Mouse (Mus musculus) megakaryocyte-erythroid progenitor cell, adult 5-6 weeks (primary cell): ENCODE measurements around the gene Fhit. TPM values are rescaled to one million over a fixed set of nuclear protein-coding genes. Genes with fewer than 3 reads are reported as not detected.
"Not testable (repeated sequence)": the region's sequence is repeated elsewhere in the genome, so short reads cannot be mapped to it uniquely, and the experiment has no call there.

Source experiments
- ATAC-seq: replicated peaks from 2 replicates; pipeline ENCODE4 v1.8.0; 2016; ENCODE audit warnings: mild to moderate bottlenecking, inconsistent platforms; ENCODE audit not compliant: severe bottlenecking, poor library complexity, low FRiP score, low TSS enrichment
- total RNA-seq, 2 experiments: library from RNA; stranded (forward) in 1 of 2; stranded (reverse) in 1 of 2; fragments of 200-1000, 215-1000 nt in 1 of 2; fragments of >200 nt in 1 of 2; fragmentation: Nextera tagmentation in 1 of 2; gene quantifications; 2 replicates each; pipeline ENCODE4 v1.2.3; 2014 to 2017

Gene Fhit
- total RNA-seq (2014; fragmentation: Nextera tagmentation) (12.6 and 13.1 TPM in 2 replicates), total RNA-seq (2017) (11.3 and 17.1 TPM in 2 replicates)

DNA sequence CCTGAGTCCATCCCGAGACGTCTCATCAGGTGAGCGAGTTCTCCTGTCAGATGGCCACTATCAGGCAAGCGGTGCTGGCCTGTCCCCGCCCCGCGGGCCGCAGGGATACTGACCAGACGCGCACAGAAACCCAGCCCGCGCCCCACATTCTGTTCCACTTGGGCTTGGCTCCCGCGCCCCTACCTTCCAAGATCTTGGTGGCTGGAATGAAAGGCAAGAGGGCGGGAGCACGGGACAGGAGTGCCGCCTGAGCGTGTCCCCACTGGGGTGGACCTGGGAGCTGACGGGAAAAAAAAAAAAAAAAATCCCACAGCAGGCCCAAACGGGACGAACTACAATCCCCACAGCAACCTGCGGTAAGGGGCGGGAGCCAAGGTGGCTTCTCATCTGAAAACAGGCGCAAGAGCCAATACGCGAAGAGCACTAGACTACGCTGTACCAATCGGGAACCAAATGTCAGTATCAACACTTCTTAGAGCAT is at the start of gene Fhit:
TSS of gene Fhit (minus strand) at position 285 of the 481 bp plus-strand sequence.
- peak; percentile 96 for ATAC-seq

DNA sequence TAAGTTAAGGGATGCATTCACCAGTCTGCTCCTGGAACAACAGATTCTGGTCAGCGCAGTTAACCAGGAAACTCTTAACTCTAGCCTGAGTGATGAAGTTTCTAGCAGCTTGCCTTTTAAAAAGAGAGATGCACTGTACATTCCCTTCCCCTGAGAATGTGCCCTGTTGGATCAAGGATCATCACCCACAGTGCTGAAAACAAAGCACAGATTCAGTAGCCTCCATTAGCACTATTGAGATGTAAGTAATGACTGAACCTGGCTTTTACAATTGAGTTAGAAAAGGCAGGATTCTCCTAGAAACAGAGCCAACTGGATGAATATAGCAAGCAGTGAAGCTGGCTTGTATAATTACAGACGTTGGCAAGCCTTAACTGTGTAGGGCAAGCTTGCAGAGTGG is 45.0 kb upstream of the Fhit start:
- no peak for ATAC-seq

DNA sequence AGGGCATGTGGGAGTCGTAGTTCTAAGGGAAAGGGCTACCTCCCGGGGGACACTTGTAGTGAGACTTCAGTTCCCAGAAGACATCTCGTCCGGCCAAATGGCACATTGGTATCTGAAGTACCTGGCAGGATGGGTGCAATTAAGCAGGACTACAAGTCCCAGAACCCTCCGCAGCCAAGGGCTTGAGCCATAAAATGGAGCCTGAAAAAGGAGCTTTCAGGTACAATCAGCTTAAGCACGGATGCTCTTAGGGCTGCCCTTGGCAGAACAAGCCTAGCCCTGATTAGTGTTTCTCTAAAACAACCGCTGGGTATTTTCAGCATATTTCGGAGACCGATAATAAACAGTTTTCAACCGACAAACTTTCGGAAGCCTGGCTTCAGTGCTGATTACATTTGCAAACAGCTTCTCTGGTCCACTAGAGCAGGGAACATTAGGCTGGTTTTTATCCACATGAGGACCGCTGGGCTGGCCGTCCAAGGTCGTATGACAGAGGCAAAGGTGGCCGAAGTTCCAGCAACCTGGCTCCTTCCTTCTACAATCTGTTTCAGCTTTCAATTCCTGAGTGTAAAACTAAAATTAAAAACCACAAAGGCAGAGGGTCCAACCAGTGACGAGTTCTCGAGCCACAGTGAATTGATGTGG is 907 bp downstream of the Fhit start:
- ATAC-seq = peak; percentile 88

DNA sequence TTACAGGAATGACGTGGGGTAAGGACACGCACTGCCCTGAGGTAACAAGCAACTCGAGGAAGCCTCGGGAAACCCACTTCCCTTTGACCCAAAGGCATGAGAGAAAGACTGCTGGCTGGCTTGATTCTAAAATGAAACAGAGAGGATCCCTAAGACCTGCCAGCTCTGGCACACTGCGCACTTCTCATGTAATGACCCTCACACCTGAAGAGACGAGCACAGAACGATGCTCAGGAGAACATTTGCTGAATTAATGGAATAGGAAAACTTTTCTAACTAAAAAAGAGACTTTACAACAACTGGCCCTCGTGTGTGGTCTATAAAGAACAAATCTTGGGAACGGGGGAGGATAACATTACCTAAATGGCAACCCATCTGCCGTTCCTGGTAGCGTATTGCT is 2.2 kb downstream of the Fhit start:
- ATAC-seq = no peak

DNA sequence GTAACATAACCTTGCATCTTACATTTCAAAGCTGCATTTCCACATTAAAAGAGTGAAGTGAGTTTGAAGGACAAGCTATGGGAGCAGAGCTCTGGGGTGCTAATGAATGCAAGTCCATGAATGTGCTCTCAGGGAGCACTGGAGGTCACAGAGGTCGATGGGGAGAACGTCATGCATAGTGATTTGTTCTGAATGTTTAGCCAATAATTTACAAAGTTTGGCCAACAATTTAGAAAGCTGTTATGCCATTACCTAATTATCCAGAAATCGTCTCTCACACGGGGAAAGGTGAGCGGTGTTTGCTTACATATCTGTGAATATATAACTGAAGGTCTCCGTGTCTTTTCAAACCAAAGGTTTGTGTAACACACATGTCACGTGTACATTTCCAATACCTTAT is 2.8 kb downstream of the Fhit start:
- ATAC-seq = no peak

DNA sequence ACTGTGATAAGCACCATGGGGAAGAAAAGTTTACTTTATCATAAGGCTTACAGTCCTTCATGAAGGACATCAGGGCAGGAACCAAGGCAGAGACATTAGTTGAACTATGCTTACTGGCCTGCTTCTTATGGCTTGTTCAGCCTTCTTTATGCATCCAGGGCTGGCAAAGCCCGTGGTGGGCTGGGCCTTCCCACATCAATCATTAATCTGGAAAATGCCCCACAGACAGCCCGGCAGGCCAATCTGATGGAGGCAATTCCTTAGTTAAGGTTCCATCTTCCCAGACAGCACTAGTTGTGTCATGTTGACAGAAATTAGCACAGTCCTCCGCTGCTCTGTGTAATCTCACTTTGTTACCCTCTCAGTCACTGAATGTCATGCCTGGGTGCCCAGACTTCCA is 4.1 kb downstream of the Fhit start:
- no peak for ATAC-seq

DNA sequence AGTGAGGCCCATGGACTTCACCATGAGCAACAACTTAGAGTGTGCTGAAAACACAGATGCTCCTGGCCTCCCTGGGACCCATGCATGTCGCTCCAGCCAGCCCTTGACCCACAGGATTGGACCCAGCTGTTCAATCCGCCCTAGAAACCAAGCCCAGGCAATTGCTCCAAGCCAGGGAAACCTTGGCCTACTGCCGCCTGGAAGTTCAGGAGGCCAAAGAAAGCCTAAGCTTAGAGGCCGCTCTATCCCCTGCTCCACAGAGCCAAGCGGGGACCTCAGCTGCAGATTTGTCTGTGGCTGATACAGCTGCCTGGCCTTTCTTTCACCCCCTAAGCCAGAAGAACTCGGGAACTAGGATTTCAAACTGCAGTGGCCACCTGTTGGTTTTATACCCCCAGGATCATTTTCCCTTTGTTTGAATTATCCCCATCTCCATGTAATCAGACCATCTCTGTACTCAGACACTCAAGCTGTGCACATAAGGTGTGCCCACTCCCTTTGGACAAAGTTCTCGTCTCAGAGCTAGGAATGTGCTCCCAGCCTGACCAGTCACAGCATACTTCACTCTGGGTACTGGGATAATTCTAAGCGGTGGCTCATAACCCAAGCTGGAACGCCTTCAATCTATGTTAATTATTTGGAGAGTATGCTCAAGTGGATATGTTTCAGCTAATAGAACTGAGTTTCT is 10.1 kb downstream of the Fhit start:
- ATAC-seq = no peak

- ATAC-seq = no peak
Measured at GRCm38 (mm10) chr14:11133787-11134735, 27.8 kb downstream of the Fhit start.

- ATAC-seq = no peak
Measured at GRCm38 (mm10) chr14:11132637-11133474, 29.0 kb downstream of the Fhit start.

GRCm38 (mm10) chr14:11125096-11125495 is 36.7 kb downstream of the Fhit start:
- no peak for ATAC-seq

GRCm38 (mm10) chr14:11119076-11119475 is 42.8 kb downstream of the Fhit start:
- ATAC-seq = no peak

GRCm38 (mm10) chr14:11085596-11085995 is 76.2 kb downstream of the Fhit start:
- no peak for ATAC-seq

DNA sequence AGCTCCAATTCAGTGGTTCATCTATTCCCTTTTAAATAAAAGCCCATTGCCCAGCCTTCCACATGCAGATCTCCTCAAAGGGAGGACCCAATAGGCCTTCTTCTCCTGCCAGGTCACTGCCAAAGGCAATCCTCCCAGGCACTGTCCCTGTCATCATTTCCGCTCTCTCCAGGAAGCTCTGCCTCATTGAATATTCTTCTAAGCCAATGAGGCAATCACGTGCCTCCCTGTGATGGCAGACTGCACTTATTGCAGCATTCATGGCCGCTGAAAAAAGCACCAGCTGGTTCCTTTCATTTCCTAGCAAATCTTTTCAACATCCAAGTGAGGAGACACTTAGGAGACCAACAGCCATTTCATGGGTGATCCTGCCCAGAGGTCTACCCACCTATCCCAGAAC is 77.9 kb downstream of the Fhit start:
- ATAC-seq = no peak

DNA sequence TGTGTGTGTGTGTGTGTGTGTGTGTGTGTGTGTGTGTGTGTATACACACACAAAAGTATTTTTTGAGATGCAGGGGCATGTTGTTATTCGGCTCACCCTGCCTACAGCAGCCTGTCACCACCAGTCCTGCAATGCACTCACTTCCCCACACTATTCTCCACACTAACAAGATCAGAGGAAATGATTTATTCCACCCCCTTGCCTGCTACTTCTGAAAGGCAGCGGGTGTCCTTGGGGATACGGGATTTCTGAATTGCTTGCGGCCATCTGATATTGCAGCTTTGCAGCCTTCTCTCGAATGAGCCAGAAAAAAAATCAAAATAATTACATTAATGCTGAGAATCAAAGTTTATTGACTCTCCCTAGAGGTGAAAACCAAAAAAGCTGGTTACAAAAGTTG is 78.4 kb downstream of the Fhit start:
- no peak for ATAC-seq

DNA sequence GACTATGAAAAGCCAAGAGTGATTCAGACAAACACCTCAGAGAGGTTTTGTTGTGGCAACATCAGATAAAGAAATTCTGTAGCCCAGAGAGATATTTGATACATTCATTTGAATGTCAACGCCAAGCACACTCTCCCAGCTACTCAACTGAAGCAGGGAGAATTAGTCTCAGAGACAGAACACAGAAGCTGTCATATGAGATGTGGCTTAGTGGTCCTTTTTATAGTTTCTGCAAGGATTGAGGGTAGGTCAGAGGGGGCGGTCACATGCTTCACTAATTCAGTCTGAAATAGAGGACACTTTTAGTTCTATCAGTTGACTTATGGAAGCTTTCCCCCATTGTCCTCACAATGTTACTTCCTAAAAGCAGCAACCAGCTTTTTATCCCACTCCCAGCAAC is 98.2 kb downstream of the Fhit start:
- ATAC-seq = no peak

DNA sequence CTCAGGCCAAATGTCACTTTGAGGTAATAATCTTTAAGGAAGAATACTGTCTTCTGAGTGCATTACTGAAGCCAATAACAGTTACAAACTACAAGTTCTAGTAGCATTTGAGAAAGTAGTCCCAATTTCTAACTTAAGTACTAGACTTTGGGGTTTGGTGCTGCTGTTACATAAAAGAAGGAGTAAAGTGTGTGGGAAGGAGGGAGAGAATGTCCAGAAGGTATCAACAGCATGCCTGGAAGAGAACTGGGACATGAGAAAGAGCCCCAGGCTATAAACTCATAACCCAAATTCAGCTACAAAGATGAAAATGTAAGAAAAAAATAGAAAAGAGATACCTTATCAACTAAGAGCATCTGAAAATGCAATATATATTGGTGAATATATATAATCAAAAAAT is 101.6 kb downstream of the Fhit start:
- ATAC-seq = no peak

GRCm38 (mm10) chr14:11039503-11040300 is 122.1 kb downstream of the Fhit start:
- ATAC-seq = not testable (repeated sequence)

DNA sequence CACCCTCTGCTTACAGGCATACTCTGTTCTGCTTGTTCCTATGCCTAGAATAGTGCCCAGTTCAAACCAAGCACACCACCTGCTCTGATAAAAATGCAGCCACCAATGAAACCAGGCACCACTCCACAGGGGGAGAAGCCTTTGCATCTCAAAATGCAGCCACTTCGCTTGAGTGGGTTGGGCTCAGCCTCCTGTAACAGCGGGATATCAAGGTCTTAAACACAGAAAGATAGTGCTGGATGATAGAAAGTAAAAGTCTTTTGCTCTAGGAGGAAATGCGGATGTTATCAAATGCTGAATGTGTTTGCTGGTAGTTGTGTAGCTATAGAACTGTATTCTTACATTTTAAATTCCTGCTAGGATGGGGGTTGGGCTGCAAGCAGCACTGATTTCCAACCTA is 140.4 kb downstream of the Fhit start:
- ATAC-seq = no peak
